Mouse (Mus musculus): Measurements from ENCODE around the gene Adad2.

- no peak for TF ChIP-seq CTCF (IDR thresholded peaks at IDR 0.05; ENCODE audit: extremely low read depth, insufficient read depth, insufficient read length, insufficient replicate concordance)
- no peak for TF ChIP-seq POLR2A (IDR thresholded peaks at IDR 0.05; ENCODE audit: low read depth, low read length)
These were observed 41.4 kb upstream of the Adad2 start for GRCm38 (mm10) chr8:119571135-119571534.

All from spleen, adult 2 months (tissue).